ENCODE assay signal across 10 mouse cellular contexts in genomic region chr1:59608920-59609319, GRCm38 (mm10).
DNase-seq lines count a peak whose midpoint lies in the region; ATAC-seq and TF ChIP-seq lines count a peak whose summit lies in the region.
"Had no signal": no experiment of that assay in that cellular context is flagged by ENCODE, and none has a peak within 500 bp of the region (broad histone marks: within the 10 kb centered on the region; RNA-seq: fewer than 3 reads in every experiment).

No protein-coding gene starts in this region.

- WGBS in kidney, postnatal 0 days: 62% methylated on average over 5 of the region's 5 CpGs
- WGBS in thymus, adult 2 months: 45% methylated on average over 5 of the region's 5 CpGs
- WGBS in heart, embryonic 11.5 days (ENCODE audit: insufficient replicate concordance): 62% methylated on average over 5 of the region's 5 CpGs

- no peaks in the 10 kb centered on the region for H3K27me3 ChIP-seq in kidney, postnatal 0 days (ENCODE audit: insufficient read depth, low read length)
- H3K27me3 ChIP-seq in E14TG2a.4 (ENCODE audit: insufficient read depth, low read length): no peaks in the 10 kb centered on the region
- no peaks in the 10 kb centered on the region for H3K27me3 ChIP-seq in thymus, adult 2 months (ENCODE audit: control insufficient read depth, insufficient read depth, low read length)
- H3K27me3 ChIP-seq in heart, embryonic 11.5 days (ENCODE audit: control insufficient read depth, insufficient read depth, low read length): no peaks in the 10 kb centered on the region
- H3K27me3 ChIP-seq: embryonic facial prominence, embryonic 15.5 days; lung, embryonic 15.5 days had no signal

- TF ChIP-seq POLR2A in thymus, adult 2 months (IDR thresholded peaks at IDR 0.05; ENCODE audit: control insufficient read depth, extremely low read depth, insufficient read depth, low read length, poor library complexity): no peak

- peak; percentile 44 for TF ChIP-seq CTCF in kidney, postnatal 0 days (IDR thresholded peaks at IDR 0.05; ENCODE audit: low read depth)
- peak; percentile 26 for TF ChIP-seq CTCF in E14TG2a.4 (conservative IDR thresholded peaks at IDR 0.05; ENCODE audit: low read length)
- no peak for TF ChIP-seq CTCF in thymus, adult 2 months (IDR thresholded peaks at IDR 0.05; ENCODE audit: borderline replicate concordance, control insufficient read depth, extremely low read depth, insufficient read depth, low read length, poor library complexity)

- no peak for ATAC-seq in kidney, postnatal 0 days (replicated peaks; ENCODE audit: low FRiP score, low read depth)
- ATAC-seq in heart, embryonic 11.5 days (replicated peaks; ENCODE audit: insufficient number of reproducible peaks, low FRiP score, low TSS enrichment): no peak

- no peak overlapping the region for H3K9ac ChIP-seq in kidney, postnatal 0 days (ENCODE audit: low read depth, low read length)
- H3K9ac ChIP-seq in heart, embryonic 11.5 days (ENCODE audit: low read depth, low read length): no peak overlapping the region
- H3K9ac ChIP-seq: embryonic facial prominence, embryonic 15.5 days; lung, embryonic 15.5 days had no signal

- no peaks in the 10 kb centered on the region for H3K36me3 ChIP-seq in kidney, postnatal 0 days (ENCODE audit: insufficient read depth, low read length)
- H3K36me3 ChIP-seq in E14TG2a.4 (ENCODE audit: insufficient read depth, low read length): no peaks in the 10 kb centered on the region
- no peaks in the 10 kb centered on the region for H3K36me3 ChIP-seq in thymus, adult 2 months (ENCODE audit: control insufficient read depth, insufficient read depth, low read length)
- no peaks in the 10 kb centered on the region for H3K36me3 ChIP-seq in heart, embryonic 11.5 days (ENCODE audit: control insufficient read depth, insufficient read depth, low read length)
- H3K36me3 ChIP-seq: embryonic facial prominence, embryonic 15.5 days; lung, embryonic 15.5 days had no signal

- H3K27ac ChIP-seq in kidney, postnatal 0 days: no peak overlapping the region
- H3K27ac ChIP-seq in thymus, adult 2 months (ENCODE audit: control insufficient read depth, insufficient read depth, low read length): peak overlapping the region; percentile 47; the same call in 1 of the 2 replicates
- H3K27ac ChIP-seq in heart, embryonic 11.5 days (ENCODE audit: low read depth, low read length): no peak overlapping the region
- H3K27ac ChIP-seq: embryonic facial prominence, embryonic 15.5 days had no signal

- DNase-seq in kidney, postnatal 0 days (ENCODE audit: low spot score): no peak
- DNase-seq in kidney, adult 8-10 months: no peak
- DNase-seq in embryo, embryonic 11 days: peak; percentile 56
- DNase-seq in thymus, adult 2 months: peak; percentile 63
- no peak for DNase-seq in adrenal gland, adult 18-20 months (ENCODE audit: low spot score in 2 of 2)
- no peak for DNase-seq in adrenal gland, postnatal 36 days

- H3K4me1 ChIP-seq in kidney, postnatal 0 days (replicated peaks; ENCODE audit: insufficient read depth, low read length): 0 out of 2 replicates have a peak, but pooled peaks cover 3% of the 10 kb centered on the region
- H3K4me1 ChIP-seq in E14TG2a.4 (replicated peaks; ENCODE audit: low read depth, low read length): peaks cover 69% of the 10 kb centered on the region
- peaks cover 18% of the 10 kb centered on the region for H3K4me1 ChIP-seq in thymus, adult 2 months (replicated peaks; ENCODE audit: control insufficient read depth, insufficient read depth, low read length)
- peaks cover 3% of the 10 kb centered on the region; the same call in 1 of the 2 replicates for H3K4me1 ChIP-seq in heart, embryonic 11.5 days (ENCODE audit: control insufficient read depth, insufficient read depth, low read length)
- H3K4me1 ChIP-seq: embryonic facial prominence, embryonic 15.5 days had no signal

- H3K4me3 ChIP-seq in kidney, postnatal 0 days (replicated peaks; ENCODE audit: low read depth, low read length): no peak overlapping the region
- no peak overlapping the region for H3K4me3 ChIP-seq in E14TG2a.4 (replicated peaks; ENCODE audit: low read length)
- H3K4me3 ChIP-seq in thymus, adult 2 months (ENCODE audit: control insufficient read depth, insufficient read depth, low read length): no peak overlapping the region
- no peak overlapping the region for H3K4me3 ChIP-seq in heart, embryonic 11.5 days (ENCODE audit: low read depth, low read length)
- H3K4me3 ChIP-seq: embryonic facial prominence, embryonic 15.5 days; lung, embryonic 15.5 days had no signal

- H3K4me2 ChIP-seq in kidney, postnatal 0 days (ENCODE audit: low read length): no peak overlapping the region
- H3K4me2 ChIP-seq in heart, embryonic 11.5 days: no peak overlapping the region
- H3K4me2 ChIP-seq: embryonic facial prominence, embryonic 15.5 days; lung, embryonic 15.5 days had no signal

- no peaks in the 10 kb centered on the region for H3K9me3 ChIP-seq in kidney, postnatal 0 days (replicated peaks; ENCODE audit: low read length)
- H3K9me3 ChIP-seq in E14TG2a.4 (ENCODE audit: low read length): no peaks in the 10 kb centered on the region
- H3K9me3 ChIP-seq in heart, embryonic 11.5 days (replicated peaks; ENCODE audit: control insufficient read depth, low read length): no peaks in the 10 kb centered on the region
- H3K9me3 ChIP-seq: embryonic facial prominence, embryonic 15.5 days; lung, embryonic 15.5 days had no signal

Comparison
In these comparisons a context has a peak if more than half of its experiments do, and no peak if none do; other contexts are left out.
1. DNase-seq: peak in embryo, embryonic 11 days (single experiment) and thymus, adult 2 months (single experiment); none in kidney, postnatal 0 days (single experiment), kidney, adult 8-10 months (0 of 2), adrenal gland, adult 18-20 months (0 of 2) and adrenal gland, postnatal 36 days (0 of 2).